Mouse (Mus musculus): Measurements from ENCODE around the gene Mapt.
"Not testable (repeated sequence)": the region's sequence is repeated elsewhere in the genome, so short reads cannot be mapped to it uniquely, and the experiment has no call there.

Gene Mapt

DNA sequence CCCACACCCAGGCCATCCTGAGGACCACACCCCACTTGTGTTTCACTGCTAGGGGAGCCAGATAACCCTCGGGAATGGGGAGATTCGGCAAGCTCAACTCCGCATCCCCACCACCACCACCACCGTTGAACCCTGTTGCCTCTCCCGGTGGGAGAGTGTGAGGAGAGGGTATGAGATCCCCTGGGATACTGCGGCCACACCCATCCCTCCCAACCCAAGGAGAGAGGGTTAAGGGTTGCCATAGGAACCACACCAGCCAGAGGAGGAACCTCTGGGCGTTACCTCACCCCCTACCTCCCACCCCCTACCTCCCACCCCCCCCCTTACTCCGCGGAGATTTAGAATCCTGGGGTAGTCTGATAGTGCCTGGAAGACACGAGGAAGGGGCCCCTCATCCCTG lies 1.9 kb downstream of the Mapt start:
- no peak for DNase-seq (ENCODE audit: low spot score in 2 of 2)

DNA sequence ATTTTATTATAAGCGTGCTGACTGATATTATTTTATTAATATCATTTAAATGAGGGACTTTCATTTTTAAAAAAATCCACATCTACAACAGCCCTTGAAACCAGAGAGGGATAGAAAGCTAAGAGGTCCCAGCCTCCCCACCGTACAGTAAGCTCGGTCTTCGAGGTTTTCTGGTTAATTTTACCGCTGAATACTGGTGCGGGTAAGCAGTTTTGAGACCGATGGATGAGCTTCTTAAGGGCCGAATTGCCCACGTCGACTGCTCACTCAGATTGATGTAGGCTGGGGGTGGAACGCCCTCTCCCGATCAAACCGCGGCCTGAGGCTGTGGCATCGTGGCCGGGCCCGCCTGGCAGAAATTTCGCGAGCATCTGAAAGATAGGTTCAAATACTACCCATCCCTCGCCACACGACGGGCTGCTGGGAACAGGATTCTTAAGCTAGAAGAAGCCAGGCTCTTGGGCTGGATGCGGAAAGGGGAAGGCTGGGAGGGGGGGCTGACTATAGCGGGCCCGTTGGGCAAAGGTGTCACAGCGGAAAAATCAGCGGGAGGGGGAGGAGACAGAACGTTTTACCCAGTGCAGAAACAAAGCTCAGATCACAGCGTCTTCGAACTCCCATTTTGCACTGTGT lies 2.5 kb downstream of the Mapt start:
- DNase-seq (ENCODE audit: low spot score in 2 of 2): no peak

DNA sequence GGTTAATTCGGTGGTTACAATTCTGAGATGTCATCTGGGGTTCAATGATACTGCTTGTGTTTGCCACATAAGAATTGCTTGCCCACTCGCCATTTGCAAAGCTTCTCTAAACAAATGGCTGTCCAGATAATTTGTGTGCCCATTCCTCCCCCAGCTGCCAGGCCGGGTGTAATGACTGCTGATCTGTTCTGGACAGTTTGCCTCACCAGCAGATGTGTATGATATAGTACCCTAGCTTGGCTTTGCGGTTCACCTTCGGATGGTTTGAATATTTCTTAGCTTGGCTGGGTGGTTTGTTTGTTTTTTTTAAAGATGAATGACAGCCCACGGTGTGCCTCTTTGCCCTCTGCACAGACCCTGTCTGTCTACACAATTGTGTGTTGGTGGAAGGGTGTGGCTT lies 3.5 kb downstream of the Mapt start:
- no peak for DNase-seq (ENCODE audit: low spot score in 2 of 2)

DNA sequence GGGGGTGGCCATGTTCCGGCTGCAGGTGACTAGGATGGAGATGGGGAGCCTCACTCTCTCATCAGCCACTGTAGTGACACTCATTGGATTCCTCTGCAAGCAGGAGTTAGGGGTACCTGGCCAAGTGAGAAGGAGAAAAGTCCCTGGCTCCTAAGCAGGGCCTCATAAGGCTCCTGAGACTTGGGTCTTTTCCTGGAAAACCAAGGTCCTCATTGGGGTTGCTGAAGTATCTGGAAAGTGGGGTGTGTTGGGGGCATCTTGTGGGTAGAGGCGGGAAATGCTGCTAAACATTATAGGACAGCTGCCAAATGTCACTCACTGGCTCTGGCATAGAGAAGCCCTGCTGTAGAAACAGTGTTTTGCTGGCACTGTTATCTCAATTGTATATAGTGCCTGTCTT lies 4.7 kb downstream of the Mapt start:
- no peak for DNase-seq (ENCODE audit: low spot score in 2 of 2)

DNA sequence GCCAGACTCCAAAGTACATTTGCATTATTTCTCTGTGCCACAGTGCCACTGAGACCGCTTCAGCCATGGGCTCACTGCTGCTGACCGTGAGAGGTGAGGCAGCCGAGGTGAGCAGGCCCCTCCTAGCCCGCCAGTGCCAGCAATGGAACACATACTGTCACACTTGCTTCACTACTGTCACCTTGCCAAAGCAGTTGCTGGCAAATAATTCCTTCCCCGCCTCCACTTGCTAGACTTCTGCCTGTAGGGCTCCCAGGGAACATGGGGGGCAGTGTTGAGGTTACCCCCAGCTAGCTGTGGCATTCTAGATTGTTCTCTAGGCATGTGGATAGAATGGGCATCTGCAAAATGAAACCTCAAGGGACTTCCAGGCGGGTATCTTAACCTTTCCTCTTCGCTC lies 6.0 kb downstream of the Mapt start:
- DNase-seq (ENCODE audit: low spot score in 2 of 2): peak in 1 of 2 experiments; percentile 32

DNA sequence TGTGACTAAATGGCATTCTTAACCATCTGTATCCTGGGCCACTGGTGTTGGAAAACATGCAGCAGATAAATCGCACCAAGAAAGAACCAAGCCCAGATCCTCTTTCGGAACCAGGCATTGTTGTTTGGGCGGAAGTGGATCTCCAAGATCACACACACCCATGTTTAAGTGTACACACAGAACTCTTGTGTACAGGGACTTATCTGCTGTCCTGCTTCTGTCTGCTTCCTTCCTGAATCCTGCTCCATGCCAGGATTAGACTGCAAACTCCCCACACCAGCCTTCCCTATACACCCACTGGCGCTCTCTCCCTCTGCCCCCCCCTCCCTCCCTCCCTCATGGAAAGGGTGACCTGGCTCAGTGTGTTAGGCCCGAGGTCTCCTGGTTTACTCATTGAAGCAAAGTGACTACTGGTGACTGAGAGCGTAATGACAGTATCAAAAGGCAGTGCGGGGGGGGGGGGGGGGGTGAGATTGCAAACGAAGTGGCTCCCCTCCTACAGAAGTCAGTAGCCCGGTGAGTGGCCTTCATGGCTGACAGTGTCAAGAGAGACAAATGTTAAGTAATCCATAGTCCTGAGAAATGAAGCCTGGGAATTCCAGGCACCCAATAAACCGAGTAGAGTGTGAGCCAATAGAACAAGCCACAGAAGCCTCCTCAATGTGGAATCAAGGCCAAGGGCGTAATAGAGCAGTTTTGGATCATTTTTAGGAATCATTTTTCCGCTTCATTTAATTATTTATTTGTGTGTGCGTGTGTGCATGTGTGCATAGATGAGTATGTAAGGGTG lies 7.0 kb downstream of the Mapt start:
- DNase-seq (ENCODE audit: low spot score in 2 of 2): no peak

DNA sequence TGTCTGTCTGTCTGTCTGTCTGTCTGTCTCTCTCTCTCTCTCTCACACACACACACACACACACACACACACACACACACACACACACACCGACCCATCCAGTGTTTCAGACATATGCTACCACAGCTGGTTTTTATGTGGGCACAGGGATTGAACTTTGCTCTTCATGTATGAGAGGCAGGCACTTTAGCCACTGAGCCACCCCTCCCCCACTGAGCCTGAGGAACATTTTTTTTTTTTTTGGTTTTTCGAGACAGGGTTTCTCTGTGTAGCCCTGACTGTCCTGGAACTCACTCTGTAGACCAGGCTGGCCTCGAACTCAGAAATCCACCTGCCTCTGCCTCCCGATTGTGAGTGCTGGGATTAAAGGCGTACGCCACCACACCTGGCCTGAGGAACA lies 14.3 kb downstream of the Mapt start:
- not testable (repeated sequence) for DNase-seq (ENCODE audit: low spot score in 2 of 2)

DNA sequence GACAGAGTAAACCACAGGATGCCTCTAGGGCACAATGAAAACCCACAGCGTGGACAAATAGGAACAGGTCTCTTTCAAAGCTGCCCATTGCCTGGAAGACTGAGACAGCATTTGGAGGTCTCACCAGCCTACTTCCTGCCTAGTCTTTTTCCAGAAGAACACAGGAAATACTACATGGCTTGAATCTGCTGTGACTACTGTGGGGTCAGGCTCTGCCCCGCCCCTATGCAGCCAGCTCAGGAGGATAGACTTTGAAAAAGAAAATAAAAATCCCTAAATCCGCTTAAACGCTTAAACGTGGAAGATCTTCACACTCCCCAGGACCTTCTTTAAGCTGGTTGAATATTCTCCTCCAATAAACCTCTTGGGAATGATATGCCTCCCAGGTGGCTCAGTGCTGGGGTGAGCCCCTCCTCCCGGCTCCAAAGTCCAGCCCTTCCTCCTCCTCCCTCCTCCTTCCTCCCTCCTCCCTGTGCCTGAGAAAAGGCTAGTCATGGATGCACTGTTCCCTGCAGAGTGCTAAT lies 15.0 kb downstream of the Mapt start:
- DNase-seq (ENCODE audit: low spot score in 2 of 2): no peak

DNA sequence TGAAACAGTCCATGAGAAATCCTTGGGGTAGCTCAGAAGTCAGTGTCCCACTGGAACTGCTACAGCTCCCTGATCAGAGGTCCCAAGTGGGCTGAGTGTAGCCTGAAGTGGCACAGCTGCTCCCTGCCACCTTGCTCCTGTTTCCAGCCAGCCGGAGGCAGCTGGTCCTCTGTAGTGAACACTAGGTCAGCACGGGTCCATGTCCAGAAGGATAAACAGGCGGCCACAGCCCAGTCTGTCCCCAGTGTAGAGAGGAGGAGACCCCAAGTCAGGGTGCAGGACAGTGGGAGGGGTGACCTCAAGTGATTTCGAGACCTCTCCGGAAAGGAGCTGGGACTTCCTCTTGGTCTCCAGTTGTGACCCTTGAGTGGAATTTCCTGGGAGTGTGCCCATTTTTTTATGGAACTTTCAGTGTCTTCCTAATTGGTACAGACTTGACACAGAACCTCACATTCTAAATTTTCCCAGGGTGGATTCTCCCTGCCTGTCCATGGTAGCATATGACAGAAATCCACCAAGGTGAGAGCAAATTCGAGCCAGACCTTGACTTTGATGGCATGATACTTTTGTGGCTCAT lies 16.0 kb downstream of the Mapt start:
- no peak for DNase-seq (ENCODE audit: low spot score in 2 of 2)

DNA sequence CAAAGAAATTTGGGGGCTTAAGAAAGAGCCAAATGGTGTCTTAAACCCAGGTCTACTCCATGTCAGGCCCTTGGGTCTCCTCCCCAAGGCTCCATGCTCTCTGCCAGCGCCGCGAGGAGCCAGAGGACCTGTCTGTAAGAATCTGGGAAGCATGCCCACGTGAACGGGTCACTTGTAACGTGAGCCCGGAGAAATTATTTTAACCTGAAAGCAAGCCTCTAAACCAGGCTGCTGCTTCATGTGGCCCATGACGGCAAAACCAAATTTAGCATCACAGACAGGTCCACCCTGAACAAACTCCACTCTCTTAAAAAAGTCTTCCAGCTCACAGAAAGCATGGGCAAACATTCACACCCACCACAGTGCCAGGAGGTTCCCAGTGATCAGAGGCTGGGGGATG lies 18.2 kb downstream of the Mapt start:
- DNase-seq (ENCODE audit: low spot score in 2 of 2): no peak

DNA sequence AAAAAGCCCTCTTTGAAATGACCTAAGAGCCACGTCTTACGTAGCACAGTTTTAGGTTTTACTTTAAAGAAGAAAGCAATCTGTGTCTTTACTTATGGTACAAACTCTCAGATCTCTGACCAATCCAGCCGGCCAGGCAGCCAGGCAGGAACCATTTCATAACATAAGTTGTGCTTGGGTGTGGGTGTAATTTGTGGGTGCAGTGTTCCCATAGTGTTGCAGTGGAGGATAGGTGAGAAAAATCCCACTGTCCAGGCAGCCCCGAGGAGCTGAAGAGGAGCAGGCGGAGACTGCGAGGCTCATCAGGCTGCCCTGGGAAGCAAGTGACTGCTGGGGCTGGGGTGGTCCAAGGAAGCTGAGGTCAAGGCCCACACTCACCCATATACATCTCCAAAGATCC lies 19.9 kb downstream of the Mapt start:
- peak; percentile 63 to 83 for DNase-seq (ENCODE audit: low spot score in 2 of 2)

DNA sequence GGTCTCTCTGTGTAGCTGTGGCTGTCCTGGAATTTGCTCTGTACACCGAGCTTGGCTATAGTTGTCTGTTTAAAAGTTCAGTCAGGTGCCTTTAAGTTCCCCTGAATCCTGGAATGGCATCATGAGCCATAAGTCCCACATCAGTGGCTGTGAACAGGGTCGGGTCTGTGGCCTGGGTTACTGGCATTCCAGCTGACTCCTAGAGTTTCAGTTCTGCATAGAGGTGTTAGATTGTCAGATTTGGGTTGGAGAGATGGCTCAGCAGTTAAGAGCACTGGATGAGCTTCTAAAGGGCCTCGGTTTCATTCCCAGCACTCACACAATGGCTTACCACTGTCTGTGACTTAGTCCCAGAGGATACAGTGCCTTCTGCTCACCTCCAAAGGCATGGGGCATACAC lies 20.9 kb downstream of the Mapt start:
- no peak for DNase-seq (ENCODE audit: low spot score in 2 of 2)

DNA sequence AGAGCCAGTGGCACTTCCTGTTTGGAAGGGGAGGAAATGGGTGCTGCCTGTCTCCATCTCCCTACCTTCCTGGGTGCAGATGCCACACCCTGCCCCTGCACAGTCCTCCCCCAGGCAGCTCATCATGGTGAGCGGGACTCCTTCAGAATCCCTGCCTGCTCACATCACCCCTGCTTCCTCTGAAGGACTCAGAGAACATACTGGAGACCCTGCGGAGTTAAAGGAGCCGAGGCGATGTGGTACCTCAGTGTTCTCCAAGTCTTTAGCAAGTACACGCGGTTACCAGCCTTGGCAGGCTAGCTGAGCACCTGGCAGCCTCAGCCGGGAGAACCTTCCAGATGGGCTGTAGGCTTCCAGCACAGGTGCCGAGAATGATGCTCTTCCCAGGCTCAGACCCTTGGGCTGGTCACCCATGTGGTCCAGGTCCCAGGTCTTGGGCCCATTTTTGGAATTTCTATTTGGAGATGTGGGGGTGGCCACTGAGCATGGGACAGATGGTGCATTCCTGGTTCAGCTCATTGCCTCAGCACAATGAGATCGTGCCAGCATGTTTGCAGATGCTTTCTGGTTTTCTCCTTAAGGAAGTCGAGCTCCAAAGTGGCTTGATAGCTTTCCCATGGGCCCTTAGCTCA lies 23.3 kb downstream of the Mapt start:
- DNase-seq (ENCODE audit: low spot score in 2 of 2): peak; percentile 67 to 80

DNA sequence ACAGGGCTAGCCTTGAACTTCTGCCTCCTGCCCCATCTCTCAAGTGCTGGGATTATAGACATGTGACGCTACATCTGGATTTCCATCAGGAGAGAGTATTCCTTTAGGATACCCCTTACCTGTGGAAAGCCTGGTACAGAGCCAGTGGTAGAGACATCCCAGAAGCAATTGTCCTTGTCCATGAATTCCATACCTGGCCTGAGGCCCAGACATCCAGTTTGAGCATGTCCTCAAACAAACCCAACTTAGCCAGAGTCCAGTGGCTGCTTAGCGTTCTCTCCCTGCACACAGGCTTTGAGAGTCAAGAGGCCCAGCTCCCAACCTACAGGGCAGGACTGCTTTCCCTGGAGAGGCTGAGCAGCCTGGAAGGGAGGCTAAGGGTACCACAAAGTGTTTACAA lies 25.0 kb downstream of the Mapt start:
- DNase-seq (ENCODE audit: low spot score in 2 of 2): no peak

DNA sequence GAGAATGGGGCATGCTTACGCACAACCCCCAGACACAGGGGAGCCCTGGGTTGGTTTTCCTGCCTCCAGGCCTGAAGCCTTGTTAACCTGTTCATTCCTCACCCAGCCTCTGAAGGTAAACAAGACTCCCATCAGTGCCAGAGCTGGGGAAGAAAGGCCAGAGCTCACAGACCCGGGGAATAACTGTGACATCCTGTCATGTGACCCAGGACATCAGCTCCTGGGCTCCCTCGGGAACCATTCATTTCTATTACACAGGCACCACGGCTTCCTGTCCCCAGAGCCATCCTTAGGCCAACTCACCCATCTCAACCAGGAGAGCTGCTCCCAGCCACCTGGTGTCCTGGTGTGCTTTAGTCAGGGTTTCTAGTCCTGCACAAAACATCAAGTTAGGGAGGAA lies 27.8 kb downstream of the Mapt start:
- no peak for DNase-seq (ENCODE audit: low spot score in 2 of 2)

DNA sequence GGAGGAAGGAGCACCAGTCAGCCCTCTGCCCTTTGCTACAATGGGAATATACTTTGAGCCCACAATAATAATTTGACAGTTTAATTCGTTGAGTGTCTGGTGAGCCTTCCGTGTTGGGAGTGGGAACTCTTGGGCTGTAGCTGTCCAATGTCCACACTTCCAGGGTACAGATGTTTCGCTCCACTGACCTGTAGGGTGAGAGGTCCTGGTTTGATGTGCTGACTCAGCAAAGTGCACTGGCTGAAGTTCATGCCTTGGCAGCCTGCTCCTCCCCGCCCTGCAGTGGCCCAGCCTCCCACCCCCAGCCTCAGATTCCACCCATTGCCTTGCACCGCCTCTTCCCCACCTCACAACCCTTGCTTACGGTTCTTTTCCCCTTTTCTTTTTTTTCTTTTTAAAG lies 33.5 kb downstream of the Mapt start:
- no peak for DNase-seq (ENCODE audit: low spot score in 2 of 2)

DNA sequence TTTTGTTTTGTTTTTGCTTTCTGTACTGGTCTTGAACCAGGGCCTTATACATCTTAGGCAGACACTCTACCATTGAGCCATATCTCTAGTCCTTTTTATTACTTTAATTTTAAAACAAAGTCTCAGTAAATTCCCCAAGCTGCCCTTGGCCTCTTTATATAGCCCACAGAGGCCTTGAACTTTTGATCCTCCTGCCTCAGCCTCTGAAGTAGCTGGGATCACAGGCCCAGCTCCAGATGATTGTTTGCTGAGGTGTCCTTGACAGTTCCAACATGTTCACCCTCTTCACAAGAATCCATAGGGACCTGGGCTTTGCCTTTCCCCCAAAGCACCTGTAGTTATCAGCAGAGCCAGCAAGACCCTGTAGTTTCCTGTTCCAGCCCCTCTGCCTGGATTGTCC lies 34.5 kb downstream of the Mapt start:
- no peak for DNase-seq (ENCODE audit: low spot score in 2 of 2)

DNA sequence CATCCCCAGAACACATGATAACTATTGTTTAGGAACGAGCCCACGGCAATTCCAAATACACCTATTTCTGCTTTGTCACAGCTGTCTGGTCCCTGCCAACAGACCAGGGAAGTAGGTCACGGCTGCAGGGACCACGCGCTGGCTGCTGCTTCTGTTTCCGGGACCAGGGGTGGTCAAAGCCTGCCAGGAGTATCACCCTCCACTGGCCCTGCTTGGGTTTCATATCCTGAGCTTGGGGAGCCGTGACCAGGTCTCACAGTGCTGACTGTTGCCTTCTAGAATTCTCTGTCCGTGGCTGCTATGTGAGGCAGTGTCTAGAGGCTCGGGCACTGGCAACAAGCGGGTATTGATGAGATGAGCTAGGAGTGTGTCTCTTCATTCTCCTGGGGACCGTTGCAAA lies 36.2 kb downstream of the Mapt start:
- no peak for DNase-seq (ENCODE audit: low spot score in 2 of 2)

DNA sequence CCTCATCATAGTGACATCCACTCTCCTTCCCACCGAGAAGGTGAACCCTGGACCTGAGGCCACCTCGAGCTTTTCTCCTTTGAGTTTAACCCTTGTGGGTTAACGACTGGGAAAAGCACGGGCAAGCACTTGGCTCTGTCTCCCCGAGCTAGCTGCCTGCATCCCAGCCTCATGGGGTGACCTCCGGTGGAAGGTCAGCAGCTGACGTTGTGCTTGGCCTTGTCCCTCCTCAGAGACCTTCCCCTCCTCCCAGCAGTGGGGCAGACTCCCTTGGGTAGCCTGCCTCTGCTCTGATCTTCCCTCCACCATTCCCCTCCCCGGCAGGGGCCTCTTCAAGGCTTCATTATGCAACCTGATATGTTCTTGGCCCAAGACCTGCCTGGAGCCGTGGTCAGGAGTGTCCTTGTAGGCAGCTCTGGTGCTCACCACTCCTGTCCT lies 38.2 kb downstream of the Mapt start:
- DNase-seq (ENCODE audit: low spot score in 2 of 2): no peak

DNA sequence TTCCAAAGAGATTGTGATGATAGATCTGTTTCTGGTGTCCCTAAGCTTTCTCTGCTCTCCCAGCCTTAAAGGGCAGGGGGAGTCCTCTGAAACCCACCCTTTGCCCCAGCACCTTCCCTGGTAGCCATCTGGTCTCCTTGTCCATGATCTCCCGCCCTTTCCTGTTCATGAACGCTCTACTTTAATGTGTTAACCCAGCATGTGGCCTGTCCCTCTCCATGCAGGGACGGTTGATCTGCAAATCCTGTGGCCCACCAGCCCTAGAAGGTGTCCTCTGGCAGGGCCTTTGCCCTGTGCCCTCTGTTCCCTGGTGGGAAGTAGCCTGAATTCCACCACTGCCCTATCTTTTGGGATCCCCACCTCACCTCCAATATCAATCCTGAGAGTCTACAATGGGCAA lies 39.3 kb downstream of the Mapt start:
- no peak for DNase-seq (ENCODE audit: low spot score in 2 of 2)

DNA sequence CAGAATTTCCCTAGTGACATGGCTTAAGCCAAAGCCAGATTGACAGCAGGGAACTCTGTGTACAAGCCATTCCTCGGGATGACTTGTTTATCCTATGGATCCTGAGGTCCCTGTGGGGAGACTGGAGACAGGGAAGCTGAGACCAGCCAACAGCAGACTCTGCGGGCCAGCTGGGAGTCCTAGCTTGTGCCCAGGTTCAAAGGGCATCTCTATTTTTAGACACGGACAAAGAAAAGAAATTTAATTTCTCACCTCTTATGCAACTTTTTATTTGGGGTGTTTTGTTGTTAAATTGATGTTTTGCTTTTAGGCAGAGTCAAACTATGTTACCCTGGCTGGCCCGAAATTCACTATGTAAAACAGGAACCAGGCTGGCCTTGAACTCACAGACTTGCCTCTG lies 39.7 kb downstream of the Mapt start:
- DNase-seq (ENCODE audit: low spot score in 2 of 2): no peak

DNA sequence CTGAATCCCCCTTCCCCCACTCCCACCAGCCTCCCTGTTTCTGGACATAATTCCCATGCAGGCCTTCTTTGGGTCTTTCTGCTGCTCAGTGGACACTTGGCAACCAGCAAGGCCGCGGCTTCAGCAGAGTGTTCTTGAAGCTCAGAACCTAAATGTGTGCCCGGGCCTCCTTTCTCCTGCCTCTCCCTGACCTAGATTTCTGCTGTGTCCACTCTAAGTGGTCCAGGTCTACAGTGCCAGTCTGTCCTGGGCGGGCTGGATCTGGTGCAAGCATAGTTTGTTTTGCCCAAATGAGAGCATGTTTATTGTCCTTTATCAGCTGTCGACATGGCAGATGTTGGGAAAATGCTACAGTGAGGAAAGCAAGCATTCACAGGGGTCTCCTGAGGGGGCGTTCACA lies 40.7 kb downstream of the Mapt start:
- DNase-seq (ENCODE audit: low spot score in 2 of 2): peak in 1 of 2 experiments; percentile 53

DNA sequence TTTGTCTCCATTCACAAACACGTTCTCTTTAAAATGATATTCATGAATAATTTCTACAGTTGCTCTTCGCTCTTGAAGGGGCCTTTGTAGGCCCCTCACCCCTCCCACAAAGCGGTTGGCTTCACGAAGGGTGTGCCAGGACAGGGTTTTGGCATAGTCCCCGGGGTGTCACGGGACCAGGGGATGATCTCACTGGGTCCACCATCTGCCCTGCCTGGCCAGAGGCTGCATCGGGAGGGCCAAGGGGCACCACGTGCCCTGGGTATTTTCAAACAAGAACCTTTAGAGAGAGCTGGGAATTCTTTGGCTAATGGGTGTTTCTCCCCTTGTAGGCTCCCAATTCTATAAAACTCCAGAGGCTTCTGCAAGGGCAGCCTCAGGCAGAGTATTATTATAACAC lies 41.2 kb downstream of the Mapt start:
- peak; percentile 61 to 64 for DNase-seq (ENCODE audit: low spot score in 2 of 2)

All from right cerebral cortex, postnatal 36 days (tissue).